Mouse (Mus musculus) limb, embryonic 10.5 days (tissue): ENCODE results near the gene Chmp1a. TPM values are rescaled to one million over a fixed set of nuclear protein-coding genes. Genes with fewer than 3 reads are reported as not detected.

Experiments
- DNase-seq: peaks from one replicate; pipeline ENCODE4 v3.0.0-alpha.2; 2017; ENCODE audit warnings: low spot score
- H3K27ac ChIP-seq: fragments of 300-500 bp; sonication (generic); 2 replicates; pipeline ENCODE4 v1.5.1; 2016; ENCODE audit warnings: mild to moderate bottlenecking
- H3K27me3 ChIP-seq: fragments of 300-500 bp; sonication (generic); 2 replicates; pipeline ENCODE4 v1.6.1; 2016; ENCODE audit warnings: low read depth, mild to moderate bottlenecking; ENCODE audit not compliant: poor library complexity, severe bottlenecking
- H3K36me3 ChIP-seq: fragments of 300-500 bp; sonication (generic); 2 replicates; pipeline ENCODE4 v1.6.1; 2016; ENCODE audit warnings: mild to moderate bottlenecking, moderate library complexity
- H3K4me1 ChIP-seq: fragments of 300-500 bp; sonication (generic); 2 replicates; pipeline ENCODE4 v1.6.1; 2016
- H3K4me3 ChIP-seq: fragments of 300-500 bp; sonication (generic); 2 replicates; pipeline ENCODE4 v1.5.1; 2016; ENCODE audit warnings: mild to moderate bottlenecking, moderate library complexity
- H3K9me3 ChIP-seq: fragments of 300-500 bp; sonication (generic); replicated peaks from 2 replicates; pipeline ENCODE4 v1.6.1; 2016; ENCODE audit warnings: mild to moderate bottlenecking
- WGBS: fragments of 180-500 bp; shearing (Covaris S2); methylation state at CpG from one replicate; pipeline ENCODE4 v1.1.7; 2016; 5-methylcytosine and 5-hydroxymethylcytosine counted together
- polyA plus RNA-seq: library from polyadenylated mRNA; unstranded; fragments of >200 nt; fragmentation: Nextera tagmentation; extraction: Ambion mirVana; gene quantifications from 2 replicates; pipeline ENCODE4 v1.2.1, GENCODE M21; 2016

Gene Chmp1a
- polyA plus RNA-seq, 1 experiment from 2014 or later: 130 TPM

DNA sequence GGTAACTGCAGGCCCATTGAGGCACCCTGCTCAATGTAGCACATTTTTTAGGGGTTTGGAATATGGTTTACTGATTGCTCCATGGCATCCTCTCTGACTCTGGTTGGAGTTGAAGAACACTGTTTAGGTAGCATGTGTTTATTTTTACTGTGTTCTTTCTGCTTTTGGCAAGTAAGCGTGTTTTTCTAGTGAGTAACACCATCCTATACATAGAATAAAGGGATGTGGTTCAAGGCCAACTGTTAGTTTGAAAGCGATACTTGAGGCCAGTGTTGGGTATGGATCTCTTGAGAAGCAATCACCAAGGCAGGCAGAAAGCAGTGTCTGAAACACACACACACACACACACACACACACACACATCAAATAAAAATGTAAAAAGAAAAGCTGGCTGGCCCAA, 24.6 kb downstream of the Chmp1a start:
- no peak for DNase-seq
- Histone ChIP-seq H3K36me3 (no peaks in the 10 kb centered on the region), H3K27ac (peak overlapping the region; percentile 4; the same call in 1 of the 2 replicates), H3K27me3 (no peaks in the 10 kb centered on the region), H3K9me3 (no peaks in the 10 kb centered on the region), H3K4me1 (peaks cover 53% of the 10 kb centered on the region), H3K4me3 (no peak overlapping the region)
- 93% methylated on average over 2 of the region's 2 CpGs for WGBS

DNA sequence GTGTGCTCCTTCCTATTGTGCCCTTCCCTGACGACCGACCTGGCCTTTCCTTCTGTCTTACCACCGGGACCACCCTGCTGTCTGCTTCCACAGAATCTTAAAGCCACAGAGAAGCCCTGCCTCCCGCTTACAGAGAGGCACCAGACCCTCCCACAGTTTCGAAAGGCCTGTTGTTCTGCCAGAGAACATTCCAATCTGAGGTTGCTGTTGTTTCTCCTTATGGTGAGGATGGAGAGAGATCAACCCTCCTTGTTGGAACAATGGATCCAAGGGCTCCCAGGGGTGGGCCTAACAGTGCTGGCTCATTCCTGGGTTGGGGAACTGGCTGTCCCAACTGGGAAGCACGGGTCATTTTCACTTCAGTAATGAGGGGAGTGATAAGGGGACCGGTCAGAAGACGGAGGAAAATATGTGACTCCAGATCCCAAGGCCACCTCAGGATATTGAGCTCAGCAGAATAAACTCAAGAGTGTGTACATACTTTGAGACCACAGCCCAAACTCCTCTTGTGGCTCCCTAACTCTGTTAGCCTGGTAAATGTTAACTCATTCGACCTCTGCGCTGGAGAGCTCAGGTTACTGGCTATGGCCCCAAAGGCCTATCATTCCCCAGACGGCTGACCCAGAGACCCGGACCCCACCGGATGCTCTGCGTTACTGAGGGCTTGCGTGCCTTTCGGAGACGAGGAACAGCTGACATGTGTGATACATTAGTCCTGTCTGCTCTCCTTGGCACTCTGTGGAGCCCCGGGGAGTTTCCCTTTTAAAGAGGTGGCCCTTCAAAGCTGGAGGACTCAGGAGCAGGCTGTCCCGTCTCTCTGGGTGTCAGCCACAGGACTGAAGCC, 26.8 kb downstream of the Chmp1a start, which contains the start of gene Dpep1:
Gene Dpep1, plus strand, starts transcription at position 677 of the 844 bp plus-strand sequence.
- Histone ChIP-seq H3K9me3 (no peaks in the 10 kb centered on the region), H3K4me3 (peak within 1 kb of the TSS; percentile 17), H3K4me1 (peaks cover 57% of the 10 kb centered on the region), H3K27ac (peak within 1 kb of the TSS; percentile 87), H3K27me3 (no peaks in the 10 kb centered on the region), H3K36me3 (no peaks in the 10 kb centered on the region)
- WGBS: 18% methylated on average over 19 of the region's 19 CpGs
- DNase-seq: peak; percentile 73

DNA sequence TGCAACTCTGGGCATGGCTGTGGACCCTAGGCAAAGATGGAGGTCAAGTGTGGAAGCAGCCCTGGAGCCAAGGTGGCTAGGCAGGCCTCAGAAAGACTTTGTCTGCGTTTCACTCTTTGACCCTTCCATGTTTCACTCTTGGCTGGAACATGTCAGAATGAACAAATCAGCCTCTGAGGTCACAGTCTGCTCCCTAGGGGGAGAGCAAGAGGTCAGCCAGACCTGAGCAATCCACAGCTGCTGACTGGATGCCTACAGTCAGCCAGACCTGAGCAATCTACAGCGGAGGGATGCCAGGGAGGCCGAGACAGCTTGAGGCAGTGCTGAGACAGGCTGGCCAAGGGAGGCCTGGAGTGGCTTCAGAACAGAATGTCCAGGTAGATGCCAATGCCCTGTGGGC, 31.2 kb downstream of the Chmp1a start:
- H3K36me3 ChIP-seq: peaks cover 5% of the 10 kb centered on the region; the same call in 1 of the 2 replicates
- no peak overlapping the region for H3K4me3 ChIP-seq
- no peaks in the 10 kb centered on the region for H3K27me3 ChIP-seq
- WGBS: 61% methylated on average over 3 of the region's 3 CpGs
- H3K9me3 ChIP-seq: peaks cover 13% of the 10 kb centered on the region
- DNase-seq: peak; percentile 56
- H3K4me1 ChIP-seq: peaks cover 27% of the 10 kb centered on the region
- H3K27ac ChIP-seq: peak overlapping the region; percentile 53

DNA sequence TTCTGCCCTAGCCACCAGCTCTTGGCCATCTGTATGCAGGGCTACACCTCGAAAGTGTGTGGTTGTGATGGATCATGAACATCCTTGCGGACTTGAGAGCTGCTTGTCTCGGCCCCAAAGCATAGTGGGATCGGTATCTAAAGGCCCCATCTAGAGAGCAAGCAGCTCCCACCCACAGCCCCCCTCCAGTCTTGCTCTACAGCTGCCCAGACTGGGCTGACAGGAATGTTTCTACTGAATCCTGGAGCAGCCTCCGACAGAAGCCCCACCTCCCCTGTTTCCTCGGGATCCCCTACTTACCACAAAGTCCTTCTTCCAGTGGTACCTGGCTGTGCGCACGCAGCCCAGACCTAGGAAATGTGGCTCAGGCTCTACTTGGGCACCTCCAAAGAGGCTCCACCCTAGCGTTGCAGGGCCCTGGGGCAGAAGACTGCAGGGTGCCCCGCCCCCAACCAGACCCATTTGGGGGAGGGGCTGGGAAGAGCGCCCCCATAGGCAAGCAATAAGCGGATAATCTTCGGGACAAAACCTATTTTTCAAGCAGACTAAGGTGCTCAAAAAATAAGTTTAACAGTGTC, 54.6 kb downstream of the Chmp1a start, which contains the start of gene Sult5a1:
Gene Sult5a1, minus strand, starts transcription at position 428 of the 578 bp plus-strand sequence.
- 30% methylated on average over 13 of the region's 13 CpGs for WGBS
- no peaks in the 10 kb centered on the region for H3K36me3 ChIP-seq
- H3K4me3 ChIP-seq: peak within 1 kb of the TSS; percentile 40
- no peak for DNase-seq
- H3K27me3 ChIP-seq: no peaks in the 10 kb centered on the region
- H3K9me3 ChIP-seq: no peaks in the 10 kb centered on the region
- peak within 1 kb of the TSS; percentile 81 for H3K27ac ChIP-seq
- peaks cover 27% of the 10 kb centered on the region for H3K4me1 ChIP-seq

DNA sequence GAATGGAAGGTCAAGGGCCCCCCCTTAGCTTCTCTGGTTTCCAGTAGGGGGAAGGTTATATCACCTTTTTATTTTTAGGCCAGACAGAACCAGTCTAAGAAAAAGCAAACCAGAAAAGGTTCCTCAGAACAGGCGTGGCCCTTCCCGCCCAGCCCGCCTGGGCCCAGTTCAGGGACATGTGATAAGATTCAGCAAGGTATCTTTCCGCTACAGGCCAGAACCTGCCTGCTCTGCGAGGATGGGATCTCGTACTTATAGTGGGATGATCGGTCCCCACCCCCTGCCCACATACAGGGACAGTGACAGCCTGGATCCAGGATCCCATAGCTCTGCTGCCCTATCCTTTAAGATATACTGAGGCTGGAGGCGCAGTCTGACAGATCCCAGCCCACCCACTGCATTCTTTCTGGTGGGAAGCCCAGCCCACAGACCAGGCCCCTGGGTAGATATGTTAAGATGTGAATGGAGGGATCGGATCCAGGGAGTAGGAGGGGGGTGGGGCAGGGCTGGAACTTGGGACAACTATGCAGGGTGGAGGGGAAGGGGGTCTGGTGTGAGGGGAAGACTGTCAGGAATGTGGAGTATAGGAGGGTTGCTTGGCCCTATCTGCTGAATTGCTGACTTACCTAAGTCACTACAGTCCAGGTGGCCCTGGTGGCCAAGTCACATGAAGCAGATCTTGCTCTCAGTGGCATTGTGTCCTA, 56.3 kb downstream of the Chmp1a start:
- H3K36me3 ChIP-seq: no peaks in the 10 kb centered on the region
- DNase-seq: no peak
- WGBS: 80% methylated on average over 9 of the region's 9 CpGs
- H3K9me3 ChIP-seq: no peaks in the 10 kb centered on the region
- H3K27me3 ChIP-seq: no peaks in the 10 kb centered on the region
- H3K27ac ChIP-seq: no peak overlapping the region
- H3K4me1 ChIP-seq: peaks cover 27% of the 10 kb centered on the region
- no peak overlapping the region for H3K4me3 ChIP-seq

DNA sequence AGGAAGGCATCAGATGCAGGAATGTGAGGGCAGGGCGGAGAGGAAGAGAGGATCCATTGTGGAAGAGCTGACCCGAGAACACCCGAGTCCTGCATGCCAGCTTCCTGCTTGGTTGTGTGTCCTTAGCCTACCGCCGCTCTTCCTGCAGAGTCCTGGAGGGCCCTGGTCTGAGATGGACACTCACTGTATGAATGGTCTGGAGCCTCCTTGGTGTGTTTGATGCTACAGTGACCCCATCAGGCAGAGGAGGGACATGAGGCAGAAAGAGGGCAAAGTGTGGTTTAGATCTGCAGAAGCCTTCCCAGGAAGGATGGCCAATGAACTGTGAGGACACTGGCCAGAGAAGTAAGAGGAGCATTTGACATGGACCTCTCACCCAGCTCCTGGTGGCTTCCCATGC, 57.4 kb downstream of the Chmp1a start:
- no peaks in the 10 kb centered on the region for H3K27me3 ChIP-seq
- peaks cover 27% of the 10 kb centered on the region for H3K4me1 ChIP-seq
- no peaks in the 10 kb centered on the region for H3K9me3 ChIP-seq
- H3K36me3 ChIP-seq: no peaks in the 10 kb centered on the region
- 81% methylated on average over 5 of the region's 5 CpGs for WGBS
- H3K27ac ChIP-seq: no peak overlapping the region
- no peak overlapping the region for H3K4me3 ChIP-seq
- DNase-seq: no peak

Other genes starting within 250 kb of the Chmp1a start
- gene Ankrd11, start 170.5 kb downstream of the Chmp1a start, polyA plus RNA-seq: 54.8 and 63.9 TPM in 2 replicates
- 57.8 and 60.5 TPM in 2 replicates for gene Spg7, start 149.8 kb downstream of the Chmp1a start, polyA plus RNA-seq
- gene Rpl13, start 110.4 kb downstream of the Chmp1a start, polyA plus RNA-seq: 1,397 and 1,583 TPM in 2 replicates
- gene Cpne7, start 95.4 kb downstream of the Chmp1a start, polyA plus RNA-seq: 1.2 TPM in 2 replicates
- gene Sult5a1, start 54.4 kb downstream of the Chmp1a start, polyA plus RNA-seq: 4.6 and 5.2 TPM in 2 replicates
- 7.8 and 8.4 TPM in 2 replicates for gene Dpep1, start 26.5 kb downstream of the Chmp1a start, polyA plus RNA-seq
- 3.1 and 6.2 TPM in 2 replicates for gene Spata33, start 69 bp upstream of the Chmp1a start, polyA plus RNA-seq
- gene Cdk10, start 12.1 kb upstream of the Chmp1a start, polyA plus RNA-seq: 33.6 and 34.7 TPM in 2 replicates
- 0.75 and 1.6 TPM in 2 replicates for gene Spata2l, start 23.5 kb upstream of the Chmp1a start, polyA plus RNA-seq
- 23.9 and 27.9 TPM in 2 replicates for gene Zfp276, start 41.4 kb upstream of the Chmp1a start, polyA plus RNA-seq
- gene Vps9d1, start 41.6 kb upstream of the Chmp1a start, polyA plus RNA-seq: 19.0 and 26.7 TPM in 2 replicates
- 42.7 and 46.3 TPM in 2 replicates for gene Fanca, start 105.8 kb upstream of the Chmp1a start, polyA plus RNA-seq
- gene Spire2, start 120.0 kb upstream of the Chmp1a start, polyA plus RNA-seq: 2.0 TPM in 2 replicates
- gene Tcf25, start 161.0 kb upstream of the Chmp1a start, polyA plus RNA-seq: 116 and 138 TPM in 2 replicates
- gene Mc1r, start 194.3 kb upstream of the Chmp1a start, polyA plus RNA-seq: not detected in 2 replicates
- 6.9 and 7.9 TPM in 2 replicates for gene Tubb3, start 198.7 kb upstream of the Chmp1a start, polyA plus RNA-seq
- gene Def8, start 210.8 kb upstream of the Chmp1a start, polyA plus RNA-seq: 43.6 and 44.1 TPM in 2 replicates